Mouse (Mus musculus): ENCODE data around the gene Glt6d1.

GRCm38 (mm10) chr2:25813364-25813763 lies 2.3 kb downstream of the Glt6d1 start:
- TF ChIP-seq GATA1 (IDR thresholded peaks at IDR 0.05; ENCODE audit: borderline replicate concordance, low read length), result no peak
- TF ChIP-seq CTCF (IDR thresholded peaks at IDR 0.05; ENCODE audit: low read depth, low read length), result 0 out of 2 replicates have a peak, but pooled peaks have one; percentile 15
- no peak for TF ChIP-seq TAL1 (conservative IDR thresholded peaks at IDR 0.05; ENCODE audit: low read depth, low read length)
- TF ChIP-seq GATA2 (IDR thresholded peaks at IDR 0.05; ENCODE audit: borderline replicate concordance, low read depth, low read length), result no peak
